Mouse (Mus musculus): ENCODE data around the gene Rasgrf2. TPM values are rescaled to one million over a fixed set of nuclear protein-coding genes. Genes with fewer than 3 reads are reported as not detected.

Gene Rasgrf2
- polyA plus RNA-seq, 1 experiment from 2014 or later, result 0.05 TPM

GRCm38 (mm10) chr13:92027951-92028350 is 103.5 kb downstream of the Rasgrf2 start:
- Histone ChIP-seq H3K4me1 (ENCODE audit: insufficient read depth) (no peaks in the 10 kb centered on the region), H3K27me3 (ENCODE audit: insufficient read depth, low read length) (no peaks in the 10 kb centered on the region), H3K27ac (ENCODE audit: low read depth) (no peak overlapping the region), H3K4me3 (ENCODE audit: low read depth, low read length) (no peak overlapping the region), H3K9ac (replicated peaks) (no peak overlapping the region), H3K4me2 (ENCODE audit: low read depth, low read length) (no peak overlapping the region), H3K36me3 (replicated peaks; ENCODE audit: insufficient read depth, low read length) (no peaks in the 10 kb centered on the region), H3K9me3 (ENCODE audit: low read length) (no peaks in the 10 kb centered on the region)
- WGBS (ENCODE audit: insufficient replicate concordance), result 78% methylated on average over 5 of the region's 5 CpGs
- no peak for DNase-seq
- no peak for TF ChIP-seq CTCF (IDR thresholded peaks at IDR 0.05; ENCODE audit: low read depth)
- TF ChIP-seq EP300 (IDR thresholded peaks at IDR 0.05; ENCODE audit: low read depth), result no peak
- ATAC-seq, result no peak

GRCm38 (mm10) chr13:92026651-92027050 is 104.8 kb downstream of the Rasgrf2 start:
- no peak overlapping the region for H3K4me2 ChIP-seq (ENCODE audit: low read depth, low read length)
- DNase-seq (no peak), ATAC-seq (no peak)
- H3K36me3 ChIP-seq (replicated peaks; ENCODE audit: insufficient read depth, low read length), result no peaks in the 10 kb centered on the region
- no peak overlapping the region for H3K9ac ChIP-seq (replicated peaks)
- no peaks in the 10 kb centered on the region for H3K4me1 ChIP-seq (ENCODE audit: insufficient read depth)
- H3K27me3 ChIP-seq (ENCODE audit: insufficient read depth, low read length), result no peaks in the 10 kb centered on the region
- H3K27ac ChIP-seq (ENCODE audit: low read depth), result no peak overlapping the region
- TF ChIP-seq EP300 (IDR thresholded peaks at IDR 0.05; ENCODE audit: low read depth), result no peak
- no peaks in the 10 kb centered on the region for H3K9me3 ChIP-seq (ENCODE audit: low read length)
- WGBS (ENCODE audit: insufficient replicate concordance), result 73% methylated on average over 2 of the region's 2 CpGs
- H3K4me3 ChIP-seq (ENCODE audit: low read depth, low read length), result no peak overlapping the region

GRCm38 (mm10) chr13:92025124-92025523 is 106.3 kb downstream of the Rasgrf2 start:
- 84% methylated on average over 3 of the region's 3 CpGs for WGBS (ENCODE audit: insufficient replicate concordance)
- ATAC-seq, result no peak
- H3K4me2 ChIP-seq (ENCODE audit: low read depth, low read length), result no peak overlapping the region
- H3K36me3 ChIP-seq (replicated peaks; ENCODE audit: insufficient read depth, low read length), result no peaks in the 10 kb centered on the region
- no peaks in the 10 kb centered on the region for H3K27me3 ChIP-seq (ENCODE audit: insufficient read depth, low read length)
- H3K4me1 ChIP-seq (ENCODE audit: insufficient read depth), result no peaks in the 10 kb centered on the region
- no peaks in the 10 kb centered on the region for H3K9me3 ChIP-seq (ENCODE audit: low read length)
- H3K27ac ChIP-seq (ENCODE audit: low read depth), result no peak overlapping the region
- TF ChIP-seq EP300 (IDR thresholded peaks at IDR 0.05; ENCODE audit: low read depth) (no peak), CTCF (IDR thresholded peaks at IDR 0.05; ENCODE audit: low read depth) (no peak)
- H3K9ac ChIP-seq (replicated peaks), result no peak overlapping the region
- no peak overlapping the region for H3K4me3 ChIP-seq (ENCODE audit: low read depth, low read length)
- no peak for DNase-seq

- Histone ChIP-seq H3K36me3 (replicated peaks; ENCODE audit: insufficient read depth, low read length) (no peaks in the 10 kb centered on the region), H3K27ac (ENCODE audit: low read depth) (no peak overlapping the region), H3K4me2 (ENCODE audit: low read depth, low read length) (no peak overlapping the region), H3K4me3 (ENCODE audit: low read depth, low read length) (no peak overlapping the region), H3K9me3 (ENCODE audit: low read length) (no peaks in the 10 kb centered on the region), H3K4me1 (ENCODE audit: insufficient read depth) (no peaks in the 10 kb centered on the region), H3K27me3 (ENCODE audit: insufficient read depth, low read length) (no peaks in the 10 kb centered on the region), H3K9ac (replicated peaks) (no peak overlapping the region)
- DNase-seq (no peak), ATAC-seq (no peak)
- no peak for TF ChIP-seq CTCF (IDR thresholded peaks at IDR 0.05; ENCODE audit: low read depth)
- no peak for TF ChIP-seq EP300 (IDR thresholded peaks at IDR 0.05; ENCODE audit: low read depth)
- WGBS (ENCODE audit: insufficient replicate concordance), result 80% methylated on average over 10 of the region's 10 CpGs
Measured at GRCm38 (mm10) chr13:92022202-92022601, 109.3 kb downstream of the Rasgrf2 start.

GRCm38 (mm10) chr13:91996929-91997328 is 134.5 kb downstream of the Rasgrf2 start:
- no peaks in the 10 kb centered on the region for H3K4me1 ChIP-seq (ENCODE audit: insufficient read depth)
- H3K4me3 ChIP-seq (ENCODE audit: low read depth, low read length), result no peak overlapping the region
- H3K36me3 ChIP-seq (replicated peaks; ENCODE audit: insufficient read depth, low read length), result no peaks in the 10 kb centered on the region
- WGBS (ENCODE audit: insufficient replicate concordance), result 80% methylated on average over 3 of the region's 3 CpGs
- DNase-seq (no peak), ATAC-seq (no peak)
- no peaks in the 10 kb centered on the region for H3K27me3 ChIP-seq (ENCODE audit: insufficient read depth, low read length)
- H3K27ac ChIP-seq (ENCODE audit: low read depth), result no peak overlapping the region
- H3K9ac ChIP-seq (replicated peaks), result no peak overlapping the region
- H3K4me2 ChIP-seq (ENCODE audit: low read depth, low read length), result no peak overlapping the region
- TF ChIP-seq EP300 (IDR thresholded peaks at IDR 0.05; ENCODE audit: low read depth), result no peak
- 0 out of 2 replicates have a peak, but pooled peaks cover 3% of the 10 kb centered on the region for H3K9me3 ChIP-seq (ENCODE audit: low read length)

GRCm38 (mm10) chr13:91991412-91991811 is 140.0 kb downstream of the Rasgrf2 start:
- ATAC-seq (no peak), DNase-seq (no peak)
- no peaks in the 10 kb centered on the region for H3K4me1 ChIP-seq (ENCODE audit: insufficient read depth)
- H3K27ac ChIP-seq (ENCODE audit: low read depth), result no peak overlapping the region
- no peak overlapping the region for H3K4me3 ChIP-seq (ENCODE audit: low read depth, low read length)
- WGBS (ENCODE audit: insufficient replicate concordance), result 57% methylated on average over 2 of the region's 2 CpGs
- H3K36me3 ChIP-seq (replicated peaks; ENCODE audit: insufficient read depth, low read length), result no peaks in the 10 kb centered on the region
- no peaks in the 10 kb centered on the region for H3K27me3 ChIP-seq (ENCODE audit: insufficient read depth, low read length)
- TF ChIP-seq EP300 (IDR thresholded peaks at IDR 0.05; ENCODE audit: low read depth) (no peak), CTCF (IDR thresholded peaks at IDR 0.05; ENCODE audit: low read depth) (no peak)
- no peak overlapping the region for H3K9ac ChIP-seq (replicated peaks)
- H3K4me2 ChIP-seq (ENCODE audit: low read depth, low read length), result no peak overlapping the region
- H3K9me3 ChIP-seq (ENCODE audit: low read length), result 0 out of 2 replicates have a peak, but pooled peaks cover 3% of the 10 kb centered on the region

GRCm38 (mm10) chr13:91990709-91991284 is 140.7 kb downstream of the Rasgrf2 start:
- TF ChIP-seq CTCF (IDR thresholded peaks at IDR 0.05; ENCODE audit: low read depth) (no peak), EP300 (IDR thresholded peaks at IDR 0.05; ENCODE audit: low read depth) (no peak)
- Histone ChIP-seq H3K4me3 (ENCODE audit: low read depth, low read length) (no peak overlapping the region), H3K27ac (ENCODE audit: low read depth) (no peak overlapping the region), H3K9ac (replicated peaks) (no peak overlapping the region), H3K9me3 (ENCODE audit: low read length) (0 out of 2 replicates have a peak, but pooled peaks cover 3% of the 10 kb centered on the region), H3K4me1 (ENCODE audit: insufficient read depth) (no peaks in the 10 kb centered on the region), H3K27me3 (ENCODE audit: insufficient read depth, low read length) (no peaks in the 10 kb centered on the region), H3K36me3 (replicated peaks; ENCODE audit: insufficient read depth, low read length) (no peaks in the 10 kb centered on the region), H3K4me2 (ENCODE audit: low read depth, low read length) (no peak overlapping the region)
- 36% methylated on average over 6 of the region's 6 CpGs for WGBS (ENCODE audit: insufficient replicate concordance)
- no peak for ATAC-seq
- no peak for DNase-seq

Measured in liver, postnatal 0 days (tissue).